Mouse (Mus musculus): ENCODE data around the gene Tmed2.

DNA sequence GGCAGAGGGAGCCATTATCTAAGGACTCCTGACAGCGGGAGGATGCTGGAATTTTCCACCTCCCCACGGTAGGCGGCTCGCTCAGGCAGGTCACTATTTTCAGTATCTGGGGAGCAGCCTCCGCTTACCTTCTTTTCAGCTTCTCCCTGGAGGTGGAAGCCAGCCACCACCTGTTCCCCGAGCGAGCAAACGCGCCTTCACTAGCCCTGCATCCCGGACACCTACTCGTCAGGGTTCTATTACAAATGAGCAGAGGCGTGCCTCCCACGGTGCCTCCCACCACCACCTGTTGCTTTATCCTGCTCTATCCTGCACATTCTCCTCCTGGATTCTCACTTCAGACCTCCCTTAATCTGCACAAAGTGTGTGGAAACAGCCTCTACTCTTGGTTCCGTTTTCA, 36.8 kb upstream of the Tmed2 start:
- TF ChIP-seq CTCF (IDR thresholded peaks at IDR 0.05; ENCODE audit: low read depth) (no peak), EP300 (IDR thresholded peaks at IDR 0.05; ENCODE audit: low read depth) (no peak)

Measured in heart, postnatal 0 days (tissue).